In genomic region chr11:116463833-116464232, GRCm38 (mm10) we compare ENCODE assay signal across 8 mouse cellular contexts. TPM values are rescaled to one million over a fixed set of nuclear protein-coding genes. Genes with fewer than 3 reads are reported as not detected.
A peak's percentile ranks its signal among the peaks of the same experiment; 100 is the strongest.
DNase-seq lines count a peak whose midpoint lies in the region; ATAC-seq and TF ChIP-seq lines count a peak whose summit lies in the region.

No protein-coding gene starts in this region.

- H3K4me2 ChIP-seq in forebrain, embryonic 16.5 days (ENCODE audit: low read length), result no peak overlapping the region

- H3K4me1 ChIP-seq in G1E (ENCODE audit: insufficient read depth, low read depth, low read length), result 0 out of 2 replicates have a peak, but pooled peaks cover 3% of the 10 kb centered on the region
- H3K4me1 ChIP-seq in forebrain, embryonic 16.5 days (replicated peaks; ENCODE audit: control insufficient read depth, insufficient read depth, low read length), result no peaks in the 10 kb centered on the region

- peak; percentile 58 for TF ChIP-seq CTCF in G1E (IDR thresholded peaks at IDR 0.05; ENCODE audit: low read depth, low read length)

- H3K9ac ChIP-seq in forebrain, embryonic 16.5 days (replicated peaks; ENCODE audit: low read depth, low read length), result no peak overlapping the region

- DNase-seq in G1E (ENCODE audit: low spot score), result peak; percentile 68
- DNase-seq in c-Kit-positive CD71-positive TER-119-positive erythroid progenitor cells, embryonic 14.5 days (ENCODE audit: low spot score), result peak; percentile 75
- peak; percentile 94 for DNase-seq in heart, postnatal 4 days
- peak; percentile 71 to 81 for DNase-seq in layer of hippocampus, postnatal 14 days (ENCODE audit: low spot score in 2 of 2)
- peak; percentile 92 for DNase-seq in lung, postnatal 10 days
- DNase-seq in right cerebral cortex, postnatal 10 days (ENCODE audit: low spot score in 2 of 2), result peak; percentile 76 to 86
- DNase-seq in urinary bladder, postnatal 14 days (ENCODE audit: low spot score), result peak; percentile 91

- H3K9me3 ChIP-seq in G1E (replicated peaks), result no peaks in the 10 kb centered on the region
- no peaks in the 10 kb centered on the region for H3K9me3 ChIP-seq in forebrain, embryonic 16.5 days (ENCODE audit: control insufficient read depth, low read length)

- ATAC-seq in G1E (ENCODE audit: extremely low read depth, insufficient number of reproducible peaks, low FRiP score, poor library complexity, severe bottlenecking), result no peak
- ATAC-seq in forebrain, embryonic 16.5 days, result peak; percentile 49; the same call in 1 of the 2 replicates

- WGBS in forebrain, embryonic 16.5 days, result 15% methylated on average over 2 of the region's 2 CpGs

- H3K4me3 ChIP-seq in G1E (ENCODE audit: low read depth, low read length), result no peak overlapping the region
- no peak overlapping the region for H3K4me3 ChIP-seq in forebrain, embryonic 16.5 days (replicated peaks; ENCODE audit: low read length)

- peaks cover 41% of the 10 kb centered on the region for H3K27me3 ChIP-seq in G1E (ENCODE audit: insufficient read depth, low read length)
- no peaks in the 10 kb centered on the region for H3K27me3 ChIP-seq in forebrain, embryonic 16.5 days (replicated peaks; ENCODE audit: control insufficient read depth, insufficient read depth, low read length)

- H3K36me3 ChIP-seq in G1E (replicated peaks), result no peaks in the 10 kb centered on the region
- H3K36me3 ChIP-seq in forebrain, embryonic 16.5 days (ENCODE audit: control insufficient read depth, insufficient read depth), result no peaks in the 10 kb centered on the region

- H3K27ac ChIP-seq in forebrain, embryonic 16.5 days (ENCODE audit: low read length), result no peak overlapping the region

RNA-seq across cellular contexts. Expression of gene Qrich2, which starts 2.2 kb away (rescaled TPM):
- total RNA-seq in G1E (2014; fragmentation: Nextera tagmentation) (not detected in 2 replicates), G1E (2017) (0.05 and 0.06 TPM in 2 replicates)
- polyA plus RNA-seq in G1E (2012), result 0.07 and 0.16 TPM in 2 replicates
- polyA plus RNA-seq in forebrain, embryonic 16.5 days (2015; fragmentation: Nextera tagmentation; extraction: Ambion mirVana), result 0.09 TPM in 1 of 2 replicates, not detected in the other
- total RNA-seq in heart, postnatal 4 days (2021), result under 1 TPM in 1 of 2 experiments, not detected in 1; 0.05 TPM
- total RNA-seq in layer of hippocampus, postnatal 14 days (2021), result under 1 TPM in 1 of 2 experiments, not detected in 1; 0.07 TPM

RNA-seq across cellular contexts. Expression of gene Ubald2, which starts 29.9 kb away (rescaled TPM):
- total RNA-seq in G1E (2014; fragmentation: Nextera tagmentation) (184 and 210 TPM in 2 replicates), G1E (2017) (114 and 161 TPM in 2 replicates)
- 710 and 1,104 TPM in 2 replicates for polyA plus RNA-seq in G1E (2012)
- 45.1 and 53.4 TPM in 2 replicates for polyA plus RNA-seq in forebrain, embryonic 16.5 days (2015; fragmentation: Nextera tagmentation; extraction: Ambion mirVana)
- total RNA-seq in heart, postnatal 4 days (2021), result 10 to 100 TPM; 52.8 to 55.5 TPM
- total RNA-seq in layer of hippocampus, postnatal 14 days (2021), result 10 to 100 TPM; 38.7 to 41.4 TPM

RNA-seq across cellular contexts. Expression of gene Prpsap1, which starts 30.2 kb away (rescaled TPM):
- 53.7 and 56.6 TPM in 2 replicates for total RNA-seq in G1E (2014; fragmentation: Nextera tagmentation)
- 33.3 and 42.2 TPM in 2 replicates for total RNA-seq in G1E (2017)
- polyA plus RNA-seq in G1E (2012), result 53.9 and 69.4 TPM in 2 replicates
- 200 and 201 TPM in 2 replicates for polyA plus RNA-seq in forebrain, embryonic 16.5 days (2015; fragmentation: Nextera tagmentation; extraction: Ambion mirVana)
- total RNA-seq in heart, postnatal 4 days (2021), result 10 to 100 TPM; 53.6 to 55.5 TPM
- total RNA-seq in layer of hippocampus, postnatal 14 days (2021), result 10 to 100 TPM; 86.1 to 90.6 TPM

RNA-seq across cellular contexts. Expression of gene Rnf157, which starts 51.0 kb away (rescaled TPM):
- total RNA-seq in G1E (2014; fragmentation: Nextera tagmentation) (19.4 and 23.7 TPM in 2 replicates), G1E (2017) (10.0 and 10.6 TPM in 2 replicates)
- 6.1 and 7.1 TPM in 2 replicates for polyA plus RNA-seq in G1E (2012)
- 37.4 and 40.7 TPM in 2 replicates for polyA plus RNA-seq in forebrain, embryonic 16.5 days (2015; fragmentation: Nextera tagmentation; extraction: Ambion mirVana)
- total RNA-seq in heart, postnatal 4 days (2021), result 10 to 100 TPM; 11.9 to 12.4 TPM
- total RNA-seq in layer of hippocampus, postnatal 14 days (2021), result 100 to 1,000 TPM; 236 to 242 TPM
